Mouse (Mus musculus) heart, embryonic 16.5 days (tissue): ENCODE measurements around the gene Evx1. TPM values are rescaled to one million over a fixed set of nuclear protein-coding genes. Genes with fewer than 3 reads are reported as not detected.

Experiments
- ATAC-seq: fragments of 200-750 bp; cut with Nextera tagmentation; replicated peaks from 2 replicates; pipeline ENCODE4 v1.8.0; 2017; ENCODE audit warnings: moderate number of reproducible peaks; ENCODE audit not compliant: insufficient read depth, low FRiP score; ENCODE audit errors: extremely low read depth
- H3K27ac ChIP-seq: fragments of 300-500 bp; sonication (generic); 2 replicates; pipeline ENCODE4 v1.5.1; 2014; ENCODE audit warnings: mild to moderate bottlenecking, low read length, control low read depth, moderate library complexity
- H3K27me3 ChIP-seq: fragments of 300-500 bp; sonication (generic); 2 replicates; pipeline ENCODE4 v1.6.1; 2014; ENCODE audit warnings: low read length, mixed read lengths; ENCODE audit not compliant: control insufficient read depth, insufficient read depth
- H3K36me3 ChIP-seq: fragments of 300-500 bp; sonication (generic); 2 replicates; pipeline ENCODE4 v1.6.1; 2014; ENCODE audit not compliant: control insufficient read depth, insufficient read depth
- H3K4me1 ChIP-seq: fragments of 300-500 bp; sonication (generic); 2 replicates; pipeline ENCODE4 v1.6.1; 2014; ENCODE audit warnings: low read length, mixed read lengths; ENCODE audit not compliant: control insufficient read depth, insufficient read depth
- H3K4me2 ChIP-seq: fragments of 300-500 bp; sonication (generic); 2 replicates; pipeline ENCODE4 v1.6.1; 2014; ENCODE audit warnings: low read depth, mild to moderate bottlenecking, control low read depth, low read length
- H3K4me3 ChIP-seq: fragments of 300-500 bp; sonication (generic); 2 replicates; pipeline ENCODE4 v1.5.1; 2014; ENCODE audit warnings: mild to moderate bottlenecking, control low read depth, low read length
- H3K9ac ChIP-seq: fragments of 300-500 bp; sonication (generic); 2 replicates; pipeline ENCODE4 v1.6.1; 2014; ENCODE audit warnings: low read length, control low read depth
- H3K9me3 ChIP-seq: fragments of 300-500 bp; sonication (generic); replicated peaks from 2 replicates; pipeline ENCODE4 v1.6.1; 2016; ENCODE audit warnings: low read length; ENCODE audit not compliant: control insufficient read depth
- WGBS: fragments of 180-500 bp; shearing (Covaris S2); extraction: QIAGEN DNeasy Blood & Tissue Kit; methylation state at CpG from one replicate; pipeline ENCODE4 v1.1.7; 2014; 5-methylcytosine and 5-hydroxymethylcytosine counted together
- polyA plus RNA-seq: library from polyadenylated mRNA; unstranded; fragments of >200 nt; fragmentation: Nextera tagmentation; extraction: Ambion mirVana; gene quantifications from 2 replicates; pipeline ENCODE4 v1.2.1, GENCODE M21; 2015

Gene Evx1
- polyA plus RNA-seq, 1 experiment from 2014 or later = not detected

DNA sequence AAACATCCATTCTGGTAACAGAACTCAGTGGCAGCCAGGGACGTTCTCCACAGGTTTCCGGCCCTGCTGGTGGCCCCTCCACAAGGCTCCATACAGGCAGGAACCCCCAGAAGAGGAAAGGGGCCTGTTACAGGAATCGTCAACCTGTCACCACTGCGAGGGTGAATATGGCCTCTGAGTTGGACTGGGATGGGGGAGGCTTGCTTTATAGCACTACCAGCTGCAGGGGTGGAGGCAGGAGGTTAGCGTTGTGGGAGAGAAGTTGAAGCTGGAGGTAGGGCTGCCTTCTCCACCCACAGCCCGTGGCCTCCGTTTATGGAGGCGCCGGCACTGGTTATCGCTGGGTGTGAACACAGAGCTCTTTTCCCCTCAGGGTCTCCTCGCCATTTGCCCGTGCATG lies 32.2 kb upstream of the Evx1 start:
- Histone ChIP-seq H3K9me3 (no peaks in the 10 kb centered on the region), H3K36me3 (no peaks in the 10 kb centered on the region), H3K27ac (no peak overlapping the region), H3K4me3 (no peak overlapping the region), H3K9ac (no peak overlapping the region), H3K27me3 (peaks cover 34% of the 10 kb centered on the region), H3K4me2 (no peak overlapping the region), H3K4me1 (no peaks in the 10 kb centered on the region)
- WGBS = 54% methylated on average over 12 of the region's 12 CpGs
- no peak for ATAC-seq

DNA sequence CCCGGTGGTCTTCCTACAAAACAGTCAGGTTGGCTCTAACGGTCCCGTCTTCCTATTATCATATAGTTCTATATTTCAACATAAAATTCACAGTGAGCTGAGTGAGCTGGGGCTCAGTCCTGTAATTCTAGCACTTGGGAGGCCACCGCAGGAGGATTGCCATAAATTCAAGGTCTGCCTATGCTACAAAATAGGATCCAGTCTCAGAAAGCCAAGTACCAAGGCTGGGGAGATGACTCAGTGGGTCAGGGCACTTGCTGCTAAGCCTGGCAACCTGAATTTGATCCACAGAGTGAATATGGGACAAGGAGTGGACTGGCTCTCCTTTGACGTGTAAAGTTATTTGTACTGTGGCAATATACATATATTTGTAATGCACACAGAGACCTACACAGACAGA lies 29.4 kb upstream of the Evx1 start:
- Histone ChIP-seq H3K9me3 (no peaks in the 10 kb centered on the region), H3K36me3 (no peaks in the 10 kb centered on the region), H3K27me3 (peaks cover 20% of the 10 kb centered on the region), H3K4me1 (no peaks in the 10 kb centered on the region), H3K4me3 (no peak overlapping the region), H3K4me2 (no peak overlapping the region), H3K9ac (no peak overlapping the region), H3K27ac (no peak overlapping the region)
- no peak for ATAC-seq
- WGBS = 84% methylated on average over 5 of the region's 5 CpGs

DNA sequence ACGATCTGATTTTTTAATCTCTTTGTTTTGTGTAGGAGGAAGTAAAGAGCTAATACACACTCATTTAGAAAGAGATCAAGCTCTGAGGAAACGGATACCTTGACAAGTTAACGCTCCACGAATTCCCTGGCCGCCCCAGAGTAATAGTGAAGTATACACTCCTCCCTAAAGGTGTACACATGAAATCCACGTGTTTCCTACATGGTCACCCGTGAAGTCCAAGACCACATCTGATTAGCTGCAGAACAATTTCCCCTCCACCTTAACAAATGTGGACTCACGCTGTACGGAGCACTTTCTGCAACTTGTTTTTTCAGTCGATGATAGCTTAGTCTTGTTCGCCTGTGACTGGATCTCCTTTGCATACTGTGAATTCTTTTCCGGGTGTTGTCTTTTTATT lies 23.1 kb upstream of the Evx1 start:
- 16% methylated on average over 12 of the region's 12 CpGs for WGBS
- ATAC-seq = no peak
- H3K27me3 ChIP-seq = peaks cover 57% of the 10 kb centered on the region
- no peaks in the 10 kb centered on the region for H3K9me3 ChIP-seq
- H3K27ac ChIP-seq = no peak overlapping the region
- no peak overlapping the region for H3K4me2 ChIP-seq
- H3K9ac ChIP-seq = no peak overlapping the region
- no peak overlapping the region for H3K4me3 ChIP-seq
- H3K36me3 ChIP-seq = no peaks in the 10 kb centered on the region
- H3K4me1 ChIP-seq = peaks cover 10% of the 10 kb centered on the region

DNA sequence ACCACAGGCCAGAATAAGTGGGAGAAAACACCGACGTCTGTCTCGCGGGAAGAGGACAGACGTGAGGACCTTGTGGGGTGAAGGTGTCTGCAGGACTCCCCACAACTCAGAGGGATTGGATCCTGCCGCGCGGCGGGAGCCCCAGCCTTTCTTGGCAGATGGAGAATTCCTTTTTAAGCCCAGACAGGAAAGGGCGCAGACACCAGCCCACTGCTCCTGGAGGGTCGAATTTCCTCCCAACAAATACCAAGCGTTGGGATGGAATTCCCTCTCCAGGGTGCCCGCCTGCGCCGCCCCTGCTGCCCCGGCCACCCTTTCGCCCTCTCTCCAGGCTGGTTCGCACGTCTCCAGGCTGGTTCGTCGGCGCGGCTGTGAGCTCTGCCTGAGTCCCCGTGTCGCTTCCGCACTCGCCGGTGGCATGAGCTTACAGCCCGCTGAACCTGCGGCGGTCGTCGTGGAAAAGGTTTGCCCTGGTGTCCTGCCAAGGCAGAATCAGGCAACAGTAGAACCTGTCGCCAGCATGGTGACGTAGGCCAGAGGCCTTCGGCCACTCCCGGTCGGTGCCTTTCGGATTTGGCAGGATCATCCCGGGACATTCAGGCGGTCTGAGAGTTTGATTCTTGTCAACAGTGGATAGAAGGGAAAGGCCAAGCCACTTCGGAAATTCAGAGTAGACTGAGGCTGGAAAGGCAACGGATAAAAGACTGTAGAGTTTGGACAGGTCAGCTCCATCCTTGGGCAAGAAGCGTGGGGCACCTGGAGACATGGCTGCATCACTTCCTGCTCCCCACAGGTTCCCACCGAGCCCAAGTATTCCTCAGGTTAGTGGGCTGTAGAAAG lies 22.1 kb upstream of the Evx1 start:
- WGBS = 3% methylated on average over 45 of the region's 45 CpGs
- Histone ChIP-seq H3K4me2 (peak overlapping the region; percentile 61), H3K9ac (0 out of 2 replicates have a peak overlapping the region, but pooled peaks have one; percentile 26), H3K9me3 (no peaks in the 10 kb centered on the region), H3K27me3 (peaks cover 57% of the 10 kb centered on the region), H3K4me3 (peak overlapping the region; percentile 46), H3K27ac (no peak overlapping the region), H3K36me3 (no peaks in the 10 kb centered on the region), H3K4me1 (peaks cover 10% of the 10 kb centered on the region)
- no peak for ATAC-seq

DNA sequence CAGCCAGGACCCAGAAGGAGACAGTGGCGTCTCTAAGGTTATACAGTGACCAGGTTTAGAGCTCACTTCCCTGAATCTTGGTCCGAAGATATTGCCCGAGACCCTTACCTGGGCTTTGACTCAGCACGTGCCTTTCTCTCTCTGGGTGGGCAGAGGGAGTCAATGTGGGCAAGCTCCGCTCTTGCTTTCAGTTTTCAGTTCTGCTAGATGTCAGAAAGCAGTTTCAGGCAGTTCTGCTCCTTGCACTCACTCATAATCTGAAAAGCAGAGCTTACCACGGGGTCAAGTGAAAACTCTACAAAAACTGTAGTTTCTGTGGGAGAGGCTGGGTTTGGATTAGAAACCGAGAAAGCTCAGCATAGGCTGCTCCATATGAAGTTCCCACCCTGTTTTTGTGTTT lies 21.0 kb upstream of the Evx1 start:
- WGBS = 70% methylated on average over 7 of the region's 7 CpGs
- H3K27me3 ChIP-seq = peaks cover 52% of the 10 kb centered on the region

GRCm38 (mm10) chr6:52294616-52295015 lies 18.7 kb upstream of the Evx1 start:
- Histone ChIP-seq H3K36me3 (no peaks in the 10 kb centered on the region), H3K27ac (no peak overlapping the region), H3K4me1 (peaks cover 10% of the 10 kb centered on the region), H3K9me3 (no peaks in the 10 kb centered on the region), H3K27me3 (peaks cover 46% of the 10 kb centered on the region), H3K4me3 (no peak overlapping the region), H3K4me2 (no peak overlapping the region), H3K9ac (no peak overlapping the region)
- no peak for ATAC-seq
- 79% methylated on average over 6 of the region's 6 CpGs for WGBS

More for the DNA sequence above, 21.0 kb upstream of the Evx1 start:
- Histone ChIP-seq H3K27ac (no peak overlapping the region), H3K4me3 (no peak overlapping the region), H3K4me1 (peaks cover 10% of the 10 kb centered on the region), H3K4me2 (no peak overlapping the region), H3K9me3 (no peaks in the 10 kb centered on the region), H3K9ac (no peak overlapping the region), H3K36me3 (no peaks in the 10 kb centered on the region)
- no peak for ATAC-seq

- no peak overlapping the region for H3K4me2 ChIP-seq
- H3K36me3 ChIP-seq = no peaks in the 10 kb centered on the region
- H3K27ac ChIP-seq = no peak overlapping the region
- WGBS = 73% methylated on average over 4 of the region's 4 CpGs
- peaks cover 24% of the 10 kb centered on the region for H3K27me3 ChIP-seq
- ATAC-seq = no peak
- no peaks in the 10 kb centered on the region for H3K9me3 ChIP-seq
- H3K4me3 ChIP-seq = no peak overlapping the region
- no peaks in the 10 kb centered on the region for H3K4me1 ChIP-seq
- H3K9ac ChIP-seq = no peak overlapping the region
Measured at GRCm38 (mm10) chr6:52298511-52298910, 14.8 kb upstream of the Evx1 start.

GRCm38 (mm10) chr6:52300806-52301205 lies 12.5 kb upstream of the Evx1 start:
- H3K27me3 ChIP-seq = peaks cover 29% of the 10 kb centered on the region
- 56% methylated on average over 4 of the region's 4 CpGs for WGBS
- H3K27ac ChIP-seq = no peak overlapping the region

GRCm38 (mm10) chr6:52303426-52303825 lies 9.9 kb upstream of the Evx1 start:
- H3K4me2 ChIP-seq = no peak overlapping the region
- H3K4me3 ChIP-seq = no peak overlapping the region
- no peak for ATAC-seq
- H3K9me3 ChIP-seq = no peaks in the 10 kb centered on the region
- peaks cover 48% of the 10 kb centered on the region for H3K27me3 ChIP-seq
- H3K27ac ChIP-seq = no peak overlapping the region
- no peaks in the 10 kb centered on the region for H3K36me3 ChIP-seq
- WGBS = 50% methylated on average over 3 of the region's 3 CpGs
- no peak overlapping the region for H3K9ac ChIP-seq
- 0 out of 2 replicates have a peak, but pooled peaks cover 2% of the 10 kb centered on the region for H3K4me1 ChIP-seq

More at GRCm38 (mm10) chr6:52300806-52301205, 12.5 kb upstream of the Evx1 start:
- no peaks in the 10 kb centered on the region for H3K36me3 ChIP-seq
- H3K4me3 ChIP-seq = no peak overlapping the region
- H3K9ac ChIP-seq = no peak overlapping the region
- ATAC-seq = no peak
- 0 out of 2 replicates have a peak, but pooled peaks cover 2% of the 10 kb centered on the region for H3K4me1 ChIP-seq
- H3K9me3 ChIP-seq = no peaks in the 10 kb centered on the region
- no peak overlapping the region for H3K4me2 ChIP-seq
